Mouse (Mus musculus): ENCODE results near the gene Mtg2. TPM values are rescaled to one million over a fixed set of nuclear protein-coding genes. Genes with fewer than 3 reads are reported as not detected.
A peak's percentile ranks its signal among the peaks of the same experiment; 100 is the strongest.

Gene Mtg2
- polyA plus RNA-seq (2015; fragmentation: Nextera tagmentation; extraction: Ambion mirVana) = 24.4 and 25.8 TPM in 2 replicates

GRCm38 (mm10) chr2:180070481-180071453, at the start of gene Mtg2:
Gene Mtg2, plus strand, starts transcription at chr2:180070588.
- Histone ChIP-seq H3K4me1 (replicated peaks) (peaks cover 10% of the 10 kb centered on the region), H3K27me3 (no peaks in the 10 kb centered on the region), H3K9ac (peak within 1 kb of the TSS; percentile 75), H3K36me3 (peaks cover 8% of the 10 kb centered on the region; the same call in 1 of the 2 replicates), H3K4me2 (peak within 1 kb of the TSS; percentile 76), H3K27ac (peak within 1 kb of the TSS; percentile 80), H3K4me3 (peak within 1 kb of the TSS; percentile 80), H3K9me3 (replicated peaks) (no peaks in the 10 kb centered on the region)
- peak; percentile 93 for ATAC-seq (replicated peaks; ENCODE audit: insufficient number of reproducible peaks, insufficient read depth, low FRiP score, low read depth)
- WGBS = 5% methylated on average over 58 of the region's 58 CpGs

DNA sequence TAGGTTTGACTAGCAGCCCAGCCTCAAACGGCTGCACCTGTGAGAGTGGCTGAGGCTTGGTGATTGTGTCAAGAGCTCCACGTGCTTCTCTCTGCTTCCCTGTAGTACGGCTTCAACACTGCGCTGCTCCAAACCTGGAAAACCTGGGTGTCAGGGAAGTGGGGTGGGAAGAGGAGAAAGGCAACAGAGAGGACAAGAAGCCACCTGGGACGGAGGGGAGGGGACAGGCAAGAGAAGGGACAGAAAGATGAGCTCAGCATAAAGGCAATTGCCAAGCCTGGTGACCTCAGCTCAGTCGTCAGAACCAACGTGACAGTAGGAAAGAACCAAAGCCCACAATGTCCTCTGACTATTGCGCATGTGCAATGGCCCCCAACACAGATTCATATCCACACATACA, 49.5 kb upstream of the Mtg2 start:
- WGBS = 67% methylated on average over 8 of the region's 8 CpGs
- H3K4me2 ChIP-seq = no peak overlapping the region
- H3K36me3 ChIP-seq = no peaks in the 10 kb centered on the region
- H3K4me1 ChIP-seq (replicated peaks) = peaks cover 12% of the 10 kb centered on the region
- ATAC-seq (replicated peaks; ENCODE audit: insufficient number of reproducible peaks, insufficient read depth, low FRiP score, low read depth) = no peak
- H3K9ac ChIP-seq = no peak overlapping the region
- H3K27ac ChIP-seq = no peak overlapping the region
- no peaks in the 10 kb centered on the region for H3K9me3 ChIP-seq (replicated peaks)
- H3K27me3 ChIP-seq = peaks cover 8% of the 10 kb centered on the region; the same call in 1 of the 2 replicates
- no peak overlapping the region for H3K4me3 ChIP-seq

DNA sequence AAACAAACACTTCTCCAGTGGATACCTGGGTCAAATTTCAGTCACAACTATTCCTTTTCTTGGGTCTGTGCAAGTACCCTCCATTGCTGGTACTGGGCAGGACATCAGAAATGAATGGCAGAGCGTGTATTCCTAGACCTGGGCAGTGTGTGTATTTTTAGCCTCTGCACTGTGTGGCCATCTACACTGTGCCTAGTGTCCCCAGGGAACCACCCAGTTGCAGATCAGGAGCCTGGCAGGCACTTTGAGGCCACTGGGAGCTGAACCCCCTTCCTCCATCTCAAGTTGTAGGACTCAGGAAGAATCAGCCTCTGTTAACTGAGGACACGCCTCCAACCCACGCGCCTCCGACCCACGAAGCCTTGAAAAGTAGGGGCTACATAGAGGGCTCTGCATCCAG, 47.6 kb upstream of the Mtg2 start:
- Histone ChIP-seq H3K4me3 (no peak overlapping the region), H3K27ac (no peak overlapping the region), H3K4me1 (replicated peaks) (peaks cover 31% of the 10 kb centered on the region), H3K27me3 (peaks cover 8% of the 10 kb centered on the region; the same call in 1 of the 2 replicates), H3K4me2 (no peak overlapping the region), H3K9me3 (replicated peaks) (no peaks in the 10 kb centered on the region), H3K9ac (no peak overlapping the region), H3K36me3 (no peaks in the 10 kb centered on the region)
- 50% methylated on average over 6 of the region's 6 CpGs for WGBS
- ATAC-seq (replicated peaks; ENCODE audit: insufficient number of reproducible peaks, insufficient read depth, low FRiP score, low read depth) = no peak

DNA sequence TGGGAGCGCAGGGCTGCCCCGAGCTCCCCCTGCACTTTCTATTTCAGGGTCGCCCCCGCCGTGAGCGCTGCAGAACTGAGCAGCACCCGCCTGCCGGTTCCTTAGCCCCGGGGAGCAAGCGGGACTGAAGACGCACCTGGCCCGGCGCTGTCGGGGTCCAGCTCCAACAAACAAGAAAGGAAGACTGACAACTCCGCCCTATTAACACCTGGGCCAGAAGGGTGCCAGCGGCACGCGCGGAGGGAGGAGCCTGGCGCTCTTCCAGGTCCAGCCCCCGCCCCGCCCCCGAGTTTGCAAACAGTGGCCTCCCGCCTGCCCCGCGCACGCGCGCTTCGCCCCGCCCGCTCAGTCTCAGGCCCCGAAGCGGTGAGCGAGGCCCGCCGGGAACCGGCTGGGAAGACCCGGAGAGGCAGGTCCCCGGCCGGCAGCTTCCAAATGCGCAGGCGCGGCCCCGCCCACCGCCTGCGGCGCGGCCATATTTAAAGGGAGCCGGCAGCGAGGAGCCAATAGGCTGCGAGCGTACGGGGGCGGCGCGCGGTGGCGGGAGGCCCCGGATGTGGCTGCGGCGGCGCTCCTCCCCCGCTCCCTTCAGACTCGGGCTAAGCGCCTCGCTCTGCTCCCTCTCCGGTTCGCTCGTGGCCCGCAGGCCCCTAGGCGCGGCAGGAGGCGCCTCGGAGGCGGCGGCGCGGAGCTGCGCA, 45.8 kb upstream of the Mtg2 start, which contains the start of gene Lsm14b:
Gene Lsm14b, plus strand, starts transcription at position 587 of the 698 bp plus-strand sequence.
- Histone ChIP-seq H3K9me3 (replicated peaks) (no peaks in the 10 kb centered on the region), H3K4me2 (peak within 1 kb of the TSS; percentile 72), H3K27me3 (peaks cover 8% of the 10 kb centered on the region; the same call in 1 of the 2 replicates), H3K4me1 (replicated peaks) (peaks cover 38% of the 10 kb centered on the region), H3K4me3 (peak within 1 kb of the TSS; percentile 82), H3K9ac (peak within 1 kb of the TSS; percentile 91), H3K27ac (peak within 1 kb of the TSS; percentile 91), H3K36me3 (peaks cover 8% of the 10 kb centered on the region)
- peak; percentile 94 for ATAC-seq (replicated peaks; ENCODE audit: insufficient number of reproducible peaks, insufficient read depth, low FRiP score, low read depth)
- WGBS = under 1% methylated on average over 78 of the region's 80 CpGs

- ATAC-seq (replicated peaks; ENCODE audit: insufficient number of reproducible peaks, insufficient read depth, low FRiP score, low read depth) = no peak; the same call in none of the 2 replicates
- peak overlapping the region; percentile 91 for H3K9ac ChIP-seq
- peaks cover 38% of the 10 kb centered on the region for H3K4me1 ChIP-seq (replicated peaks)
- peaks cover 8% of the 10 kb centered on the region; the same call in 1 of the 2 replicates for H3K27me3 ChIP-seq
- H3K36me3 ChIP-seq = peaks cover 8% of the 10 kb centered on the region
- peak overlapping the region; percentile 91 for H3K27ac ChIP-seq
- no peaks in the 10 kb centered on the region for H3K9me3 ChIP-seq (replicated peaks)
- WGBS = 1% methylated on average over 84 of the region's 84 CpGs
- peak overlapping the region; percentile 82 for H3K4me3 ChIP-seq
- H3K4me2 ChIP-seq = peak overlapping the region; percentile 72
These were observed 45.1 kb upstream of the Mtg2 start for GRCm38 (mm10) chr2:180025135-180025860.

- no peak for ATAC-seq (replicated peaks; ENCODE audit: insufficient number of reproducible peaks, insufficient read depth, low FRiP score, low read depth)
- H3K27ac ChIP-seq = peak overlapping the region; percentile 91; the same call in 1 of the 2 replicates
- H3K9ac ChIP-seq = peak overlapping the region; percentile 91
- peaks cover 13% of the 10 kb centered on the region for H3K36me3 ChIP-seq
- H3K9me3 ChIP-seq (replicated peaks) = no peaks in the 10 kb centered on the region
- peaks cover 8% of the 10 kb centered on the region; the same call in 1 of the 2 replicates for H3K27me3 ChIP-seq
- peaks cover 38% of the 10 kb centered on the region for H3K4me1 ChIP-seq (replicated peaks)
- peak overlapping the region; percentile 82 for H3K4me3 ChIP-seq
- peak overlapping the region; percentile 72 for H3K4me2 ChIP-seq
- WGBS = 12% methylated on average over 6 of the region's 6 CpGs
These were observed 44.6 kb upstream of the Mtg2 start for GRCm38 (mm10) chr2:180025861-180026200.

DNA sequence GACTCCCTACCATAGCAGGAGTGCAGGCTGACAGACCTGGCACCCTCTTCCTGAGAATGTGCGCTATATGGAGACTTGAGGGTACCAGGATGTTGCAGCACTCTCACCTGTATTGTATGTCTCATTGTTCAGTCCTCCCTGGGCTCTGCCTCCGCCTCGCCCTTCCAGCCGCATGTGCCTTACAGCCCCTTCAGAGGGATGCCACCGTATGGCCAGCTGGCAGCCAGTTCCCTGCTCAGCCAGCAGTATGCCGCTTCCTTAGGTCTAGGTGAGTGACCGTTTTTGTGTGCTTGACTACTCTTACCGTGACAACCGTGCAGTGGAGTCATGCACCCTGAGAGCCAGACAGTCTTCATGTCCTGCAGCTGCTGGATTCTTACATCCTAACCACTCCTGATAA, 42.6 kb upstream of the Mtg2 start:
- H3K27me3 ChIP-seq = no peaks in the 10 kb centered on the region; the same call in 1 of the 2 replicates
- H3K4me1 ChIP-seq (replicated peaks) = peaks cover 38% of the 10 kb centered on the region
- H3K9me3 ChIP-seq (replicated peaks) = no peaks in the 10 kb centered on the region
- peaks cover 31% of the 10 kb centered on the region for H3K36me3 ChIP-seq
- 0 out of 2 replicates have a peak overlapping the region, but pooled peaks have one; percentile 72 for H3K4me2 ChIP-seq
- no peak for ATAC-seq (replicated peaks; ENCODE audit: insufficient number of reproducible peaks, insufficient read depth, low FRiP score, low read depth)
- no peak overlapping the region; the same call in 1 of the 2 replicates for H3K4me3 ChIP-seq
- 59% methylated on average over 9 of the region's 9 CpGs for WGBS
- H3K27ac ChIP-seq = no peak overlapping the region
- no peak overlapping the region for H3K9ac ChIP-seq

- H3K4me1 ChIP-seq (replicated peaks) = peaks cover 36% of the 10 kb centered on the region
- no peaks in the 10 kb centered on the region for H3K9me3 ChIP-seq (replicated peaks)
- 83% methylated on average over 6 of the region's 6 CpGs for WGBS
- H3K4me3 ChIP-seq = no peak overlapping the region
- no peaks in the 10 kb centered on the region for H3K27me3 ChIP-seq
- ATAC-seq (replicated peaks; ENCODE audit: insufficient number of reproducible peaks, insufficient read depth, low FRiP score, low read depth) = no peak
- H3K9ac ChIP-seq = no peak overlapping the region
- H3K27ac ChIP-seq = no peak overlapping the region
- peaks cover 65% of the 10 kb centered on the region for H3K36me3 ChIP-seq
- H3K4me2 ChIP-seq = no peak overlapping the region
These were observed 39.1 kb upstream of the Mtg2 start for GRCm38 (mm10) chr2:180031270-180031669.

- WGBS = 41% methylated on average over 3 of the region's 3 CpGs
- H3K27me3 ChIP-seq = no peaks in the 10 kb centered on the region
- peaks cover 20% of the 10 kb centered on the region for H3K4me1 ChIP-seq (replicated peaks)
- peaks cover 82% of the 10 kb centered on the region for H3K36me3 ChIP-seq
- H3K27ac ChIP-seq = no peak overlapping the region; the same call in 1 of the 2 replicates
- no peaks in the 10 kb centered on the region for H3K9me3 ChIP-seq (replicated peaks)
- H3K4me2 ChIP-seq = no peak overlapping the region
- H3K4me3 ChIP-seq = no peak overlapping the region
- no peak overlapping the region for H3K9ac ChIP-seq
- ATAC-seq (replicated peaks; ENCODE audit: insufficient number of reproducible peaks, insufficient read depth, low FRiP score, low read depth) = no peak
These were observed 37.5 kb upstream of the Mtg2 start for GRCm38 (mm10) chr2:180032925-180033324.

GRCm38 (mm10) chr2:180033956-180034355, 36.4 kb upstream of the Mtg2 start:
- Histone ChIP-seq H3K9ac (no peak overlapping the region), H3K36me3 (peaks cover 90% of the 10 kb centered on the region), H3K9me3 (replicated peaks) (no peaks in the 10 kb centered on the region), H3K4me2 (no peak overlapping the region), H3K27ac (no peak overlapping the region), H3K4me3 (no peak overlapping the region), H3K4me1 (replicated peaks) (peaks cover 14% of the 10 kb centered on the region; the same call in 1 of the 2 replicates), H3K27me3 (no peaks in the 10 kb centered on the region)
- ATAC-seq (replicated peaks; ENCODE audit: insufficient number of reproducible peaks, insufficient read depth, low FRiP score, low read depth) = 0 out of 2 replicates have a peak, but pooled peaks have one; percentile 19
- WGBS = 60% methylated on average over 3 of the region's 3 CpGs
